Mouse (Mus musculus): ENCODE data around the gene Zfp964. TPM values are rescaled to one million over a fixed set of nuclear protein-coding genes. Genes with fewer than 3 reads are reported as not detected.
"Not testable (repeated sequence)": the region's sequence is repeated elsewhere in the genome, so short reads cannot be mapped to it uniquely, and the experiment has no call there.

Zfp964 gene
- polyA plus RNA-seq (2012; rRNA removed): 0.80 and 0.97 TPM in 2 replicates

DNA sequence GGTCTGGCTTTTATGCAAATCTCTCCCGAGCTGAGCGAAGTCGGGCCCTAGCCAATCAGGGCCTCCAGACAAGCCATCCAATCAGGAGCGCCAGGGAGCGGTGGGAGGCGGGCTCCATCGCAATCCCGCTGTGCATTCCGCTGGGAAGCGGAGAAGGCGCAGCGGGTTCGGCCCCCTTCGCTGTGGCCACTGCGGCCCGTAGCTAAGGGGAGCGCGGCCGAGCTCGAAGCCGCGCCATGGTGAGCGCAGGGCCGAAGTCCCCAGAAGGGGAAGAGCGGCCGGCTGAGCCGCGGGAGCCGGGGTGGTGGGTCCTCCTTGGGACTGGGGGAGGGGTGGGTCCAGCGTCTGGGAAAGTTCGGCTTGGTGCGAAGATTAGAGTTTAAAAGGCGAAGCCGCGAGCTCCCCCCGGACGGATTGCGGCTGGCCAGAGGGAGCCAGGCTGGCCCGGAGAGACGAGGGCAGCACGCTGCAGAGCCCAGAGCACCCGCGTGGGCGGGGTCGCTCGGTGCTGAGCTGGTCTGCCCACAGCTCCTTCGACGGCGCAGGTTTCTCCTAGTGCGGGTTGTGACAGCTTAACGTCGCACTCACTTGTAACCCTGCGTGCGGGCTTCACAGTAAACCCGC lies at the start of gene Zfp964:
TSS of gene Zfp964 (plus strand) at position 122 of the 624 bp plus-strand sequence.
- TF ChIP-seq POLR2A (IDR thresholded peaks at IDR 0.05; ENCODE audit: low read depth, low read length): peak; percentile 60
- no peak for TF ChIP-seq CTCF (conservative IDR thresholded peaks at IDR 0.05; ENCODE audit: insufficient read depth, insufficient read length, low read depth, low read length)
- peak; percentile 97 for DNase-seq
- Histone ChIP-seq H3K27ac (ENCODE audit: insufficient read depth, low read depth, low read length) (0 out of 2 replicates have a peak within 1 kb of the TSS, but pooled peaks have one; percentile 11), H3K4me3 (ENCODE audit: insufficient read depth, low read depth, low read length) (peak within 1 kb of the TSS; percentile 64), H3K36me3 (ENCODE audit: control insufficient read depth, insufficient read depth, low read length) (no peaks in the 10 kb centered on the region), H3K27me3 (replicated peaks; ENCODE audit: control insufficient read depth, insufficient read depth, low read length) (no peaks in the 10 kb centered on the region), H3K4me1 (ENCODE audit: control insufficient read depth, insufficient read depth, low read length) (no peaks in the 10 kb centered on the region)
- under 1% methylated on average over 55 of the region's 55 CpGs for WGBS

GRCm38 (mm10) chr8:69614687-69615086 lies 39.6 kb upstream of the Zfp964 start:
- Histone ChIP-seq H3K27ac (ENCODE audit: insufficient read depth, low read depth, low read length) (no peak overlapping the region), H3K4me1 (ENCODE audit: control insufficient read depth, insufficient read depth, low read length) (no peaks in the 10 kb centered on the region), H3K4me3 (ENCODE audit: insufficient read depth, low read depth, low read length) (no peak overlapping the region), H3K36me3 (ENCODE audit: control insufficient read depth, insufficient read depth, low read length) (peaks cover 8% of the 10 kb centered on the region), H3K27me3 (replicated peaks; ENCODE audit: control insufficient read depth, insufficient read depth, low read length) (no peaks in the 10 kb centered on the region)
- TF ChIP-seq POLR2A (IDR thresholded peaks at IDR 0.05; ENCODE audit: low read depth, low read length): no peak
- peak; percentile 44 for TF ChIP-seq CTCF (conservative IDR thresholded peaks at IDR 0.05; ENCODE audit: insufficient read depth, insufficient read length, low read depth, low read length)
- no peak for DNase-seq
- 62% methylated on average over 2 of the region's 2 CpGs for WGBS

- WGBS: 100% methylated on average over 1 of the region's 1 CpGs
- no peak for TF ChIP-seq CTCF (conservative IDR thresholded peaks at IDR 0.05; ENCODE audit: insufficient read depth, insufficient read length, low read depth, low read length)
- no peak for TF ChIP-seq POLR2A (IDR thresholded peaks at IDR 0.05; ENCODE audit: low read depth, low read length)
- H3K27ac ChIP-seq (ENCODE audit: insufficient read depth, low read depth, low read length): no peak overlapping the region
- no peaks in the 10 kb centered on the region for H3K4me1 ChIP-seq (ENCODE audit: control insufficient read depth, insufficient read depth, low read length)
- no peak overlapping the region for H3K4me3 ChIP-seq (ENCODE audit: insufficient read depth, low read depth, low read length)
- H3K36me3 ChIP-seq (ENCODE audit: control insufficient read depth, insufficient read depth, low read length): peaks cover 3% of the 10 kb centered on the region; the same call in 1 of the 2 replicates
- no peaks in the 10 kb centered on the region for H3K27me3 ChIP-seq (replicated peaks; ENCODE audit: control insufficient read depth, insufficient read depth, low read length)
- DNase-seq: no peak
Observed at GRCm38 (mm10) chr8:69618078-69618477, 36.2 kb upstream of the Zfp964 start.

- Histone ChIP-seq H3K4me1 (ENCODE audit: control insufficient read depth, insufficient read depth, low read length) (0 out of 2 replicates have a peak, but pooled peaks cover 4% of the 10 kb centered on the region), H3K4me3 (ENCODE audit: insufficient read depth, low read depth, low read length) (peak within 1 kb of the TSS; percentile 94), H3K27me3 (replicated peaks; ENCODE audit: control insufficient read depth, insufficient read depth, low read length) (no peaks in the 10 kb centered on the region), H3K27ac (ENCODE audit: insufficient read depth, low read depth, low read length) (peak within 1 kb of the TSS; percentile 100), H3K36me3 (ENCODE audit: control insufficient read depth, insufficient read depth, low read length) (no peaks in the 10 kb centered on the region)
- TF ChIP-seq POLR2A (IDR thresholded peaks at IDR 0.05; ENCODE audit: low read depth, low read length) (peak; percentile 14), CTCF (conservative IDR thresholded peaks at IDR 0.05; ENCODE audit: insufficient read depth, insufficient read length, low read depth, low read length) (peak; percentile 83)
- WGBS: under 1% methylated on average over 41 of the region's 41 CpGs
- peak; percentile 98 for DNase-seq
Observed at GRCm38 (mm10) chr8:69625095-69625789, 29.0 kb upstream of the Zfp964 start, which contains the start of gene Zfp868. Gene Zfp868 (minus strand): TSS chr8:69625548.

DNA sequence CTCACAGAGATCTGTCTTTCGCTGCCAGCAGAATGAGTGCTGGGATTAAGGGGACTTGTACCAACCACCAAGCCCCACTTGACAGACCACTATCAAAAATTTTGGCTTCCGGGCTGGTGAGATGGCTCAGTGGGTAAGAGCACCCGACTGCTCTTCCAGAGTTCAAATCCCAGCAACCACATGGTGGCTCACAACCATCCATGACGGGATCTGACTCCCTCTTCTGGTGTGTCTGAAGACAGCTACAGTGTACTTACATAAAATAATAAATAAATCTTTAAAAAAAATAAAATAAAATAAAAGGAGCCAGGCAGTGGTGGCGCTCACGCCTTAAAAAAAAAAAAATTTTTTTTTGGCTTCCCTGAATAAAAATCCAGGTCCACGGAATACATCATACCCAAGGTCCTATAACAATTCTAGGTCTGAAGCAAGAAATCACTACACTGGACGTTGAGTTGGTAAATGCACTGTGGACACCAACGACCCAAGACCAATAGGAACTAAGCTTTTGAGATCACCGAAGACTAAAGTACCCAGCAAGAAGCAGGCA lies 396 bp upstream of the Zfp964 start:
- Histone ChIP-seq H3K4me1 (ENCODE audit: control insufficient read depth, insufficient read depth, low read length) (no peaks in the 10 kb centered on the region), H3K27ac (ENCODE audit: insufficient read depth, low read depth, low read length) (no peak overlapping the region), H3K27me3 (replicated peaks; ENCODE audit: control insufficient read depth, insufficient read depth, low read length) (no peaks in the 10 kb centered on the region), H3K4me3 (ENCODE audit: insufficient read depth, low read depth, low read length) (no peak overlapping the region), H3K36me3 (ENCODE audit: control insufficient read depth, insufficient read depth, low read length) (no peaks in the 10 kb centered on the region)
- no peak for TF ChIP-seq CTCF (conservative IDR thresholded peaks at IDR 0.05; ENCODE audit: insufficient read depth, insufficient read length, low read depth, low read length)
- TF ChIP-seq POLR2A (IDR thresholded peaks at IDR 0.05; ENCODE audit: low read depth, low read length): no peak
- DNase-seq: no peak
- whole genome bisulfite sequencing: 44% methylated on average over 10 of the region's 10 CpGs

DNA sequence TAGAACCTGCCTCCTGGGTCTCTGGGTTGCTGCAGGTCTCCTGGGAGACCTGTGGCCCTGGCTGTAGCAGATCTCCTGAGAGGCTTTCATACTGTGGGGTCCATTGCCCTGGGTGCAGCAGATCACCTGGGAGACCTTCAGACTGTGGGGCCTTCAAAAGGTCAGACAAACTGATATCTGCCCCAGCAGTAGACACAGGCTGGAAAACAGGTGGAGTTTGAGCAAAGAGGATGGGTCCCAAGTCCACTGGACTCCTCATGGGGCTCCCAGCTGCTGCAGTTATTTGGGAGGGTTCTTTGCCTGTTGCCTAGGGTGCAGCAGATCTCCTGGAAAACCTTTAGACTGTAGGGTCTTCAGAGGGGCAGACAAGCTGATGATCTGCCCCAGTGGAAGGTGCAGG lies 7.0 kb downstream of the Zfp964 start:
- Histone ChIP-seq H3K4me3 (ENCODE audit: insufficient read depth, low read depth, low read length) (no peak overlapping the region), H3K27me3 (replicated peaks; ENCODE audit: control insufficient read depth, insufficient read depth, low read length) (no peaks in the 10 kb centered on the region), H3K36me3 (ENCODE audit: control insufficient read depth, insufficient read depth, low read length) (peaks cover 7% of the 10 kb centered on the region), H3K4me1 (ENCODE audit: control insufficient read depth, insufficient read depth, low read length) (no peaks in the 10 kb centered on the region), H3K27ac (ENCODE audit: insufficient read depth, low read depth, low read length) (no peak overlapping the region)
- no peak for DNase-seq
- TF ChIP-seq CTCF (conservative IDR thresholded peaks at IDR 0.05; ENCODE audit: insufficient read depth, insufficient read length, low read depth, low read length) (no peak), POLR2A (IDR thresholded peaks at IDR 0.05; ENCODE audit: low read depth, low read length) (no peak)

DNA sequence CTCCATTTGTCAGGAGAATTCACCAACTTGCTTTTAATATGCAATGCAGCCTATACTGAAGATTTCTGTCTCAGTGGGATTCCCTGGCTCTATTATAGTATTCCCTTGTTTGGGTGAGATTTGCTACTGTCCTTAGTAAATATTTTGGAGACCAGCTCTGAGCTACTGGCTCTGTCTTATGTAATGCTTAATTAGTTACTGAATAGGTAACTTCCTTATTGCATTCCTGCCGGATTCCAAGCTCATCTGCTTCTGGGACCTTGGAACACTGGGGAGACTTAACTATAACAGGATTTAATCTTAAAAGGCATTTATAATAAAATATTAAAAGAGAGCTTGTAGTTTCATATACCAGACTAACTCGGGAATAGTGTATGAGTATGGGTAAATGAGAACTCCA lies 10.8 kb downstream of the Zfp964 start:
- not testable (repeated sequence) for H3K4me1 ChIP-seq (ENCODE audit: control insufficient read depth, insufficient read depth, low read length); H3K4me3 ChIP-seq (ENCODE audit: insufficient read depth, low read depth, low read length); H3K27ac ChIP-seq (ENCODE audit: insufficient read depth, low read depth, low read length); H3K27me3 ChIP-seq (replicated peaks; ENCODE audit: control insufficient read depth, insufficient read depth, low read length); H3K36me3 ChIP-seq (ENCODE audit: control insufficient read depth, insufficient read depth, low read length)
- 45% methylated on average over 2 of the region's 2 CpGs for WGBS
- peak; percentile 62 for DNase-seq
